Mouse (Mus musculus): Measurements from ENCODE around the gene Hoxd8. TPM values are rescaled to one million over a fixed set of nuclear protein-coding genes. Genes with fewer than 3 reads are reported as not detected.

The Hoxd8 gene
- total and polyA plus RNA-seq, 2 experiments from 2014 or later: 0.37 TPM; not detected in 1

- TF ChIP-seq CTCF (IDR thresholded peaks at IDR 0.05; ENCODE audit: low read depth): no peak
- peak overlapping the region; percentile 33 for H3K4me3 ChIP-seq (ENCODE audit: low read length)
- H3K27me3 ChIP-seq (ENCODE audit: insufficient read depth, low read length): peaks cover 67% of the 10 kb centered on the region
- peak overlapping the region; percentile 49 for H3K4me2 ChIP-seq (ENCODE audit: low read depth, low read length)
- no peaks in the 10 kb centered on the region for H3K4me1 ChIP-seq (ENCODE audit: insufficient read depth, low read length)
- ATAC-seq (no peak), DNase-seq (ENCODE audit: low spot score) (no peak)
- H3K27ac ChIP-seq: peak overlapping the region; percentile 84
- no peaks in the 10 kb centered on the region for H3K9me3 ChIP-seq (ENCODE audit: low read length)
- 2% methylated on average over 2 of the region's 2 CpGs for WGBS
- no peaks in the 10 kb centered on the region for H3K36me3 ChIP-seq (ENCODE audit: insufficient read depth, low read length)
- H3K9ac ChIP-seq (replicated peaks; ENCODE audit: low read length): peak overlapping the region; percentile 53; the same call in 1 of the 2 replicates
These were observed 35.0 kb downstream of the Hoxd8 start for GRCm38 (mm10) chr2:74739476-74739800.

- Histone ChIP-seq H3K27ac (peak overlapping the region; percentile 84), H3K4me3 (ENCODE audit: low read length) (peak overlapping the region; percentile 33), H3K9me3 (ENCODE audit: low read length) (no peaks in the 10 kb centered on the region), H3K4me2 (ENCODE audit: low read depth, low read length) (peak overlapping the region; percentile 49), H3K27me3 (ENCODE audit: insufficient read depth, low read length) (peaks cover 68% of the 10 kb centered on the region), H3K36me3 (ENCODE audit: insufficient read depth, low read length) (no peaks in the 10 kb centered on the region), H3K4me1 (ENCODE audit: insufficient read depth, low read length) (no peaks in the 10 kb centered on the region), H3K9ac (replicated peaks; ENCODE audit: low read length) (peak overlapping the region; percentile 49)
- 2% methylated on average over 14 of the region's 14 CpGs for WGBS
- ATAC-seq (no peak), DNase-seq (ENCODE audit: low spot score) (no peak)
- TF ChIP-seq CTCF (IDR thresholded peaks at IDR 0.05; ENCODE audit: low read depth): no peak
These were observed 35.5 kb downstream of the Hoxd8 start for GRCm38 (mm10) chr2:74739869-74740268.

- Histone ChIP-seq H3K9ac (replicated peaks; ENCODE audit: low read length) (peak overlapping the region; percentile 49), H3K27me3 (ENCODE audit: insufficient read depth, low read length) (peaks cover 74% of the 10 kb centered on the region), H3K4me3 (ENCODE audit: low read length) (peak overlapping the region; percentile 33), H3K27ac (peak overlapping the region; percentile 84), H3K4me1 (ENCODE audit: insufficient read depth, low read length) (no peaks in the 10 kb centered on the region), H3K9me3 (ENCODE audit: low read length) (no peaks in the 10 kb centered on the region), H3K4me2 (ENCODE audit: low read depth, low read length) (peak overlapping the region; percentile 49), H3K36me3 (ENCODE audit: insufficient read depth, low read length) (no peaks in the 10 kb centered on the region)
- ATAC-seq: 0 out of 2 replicates have a peak, but pooled peaks have one; percentile 39
- TF ChIP-seq CTCF (IDR thresholded peaks at IDR 0.05; ENCODE audit: low read depth): no peak
- WGBS: 1% methylated on average over 43 of the region's 43 CpGs
- peak; percentile 40 for DNase-seq (ENCODE audit: low spot score)
These were observed 36.1 kb downstream of the Hoxd8 start for GRCm38 (mm10) chr2:74740311-74741091.

GRCm38 (mm10) chr2:74741252-74741978 is 37.0 kb downstream of the Hoxd8 start:
- Histone ChIP-seq H3K4me3 (ENCODE audit: low read length) (no peak overlapping the region), H3K9ac (replicated peaks; ENCODE audit: low read length) (no peak overlapping the region), H3K36me3 (ENCODE audit: insufficient read depth, low read length) (no peaks in the 10 kb centered on the region), H3K9me3 (ENCODE audit: low read length) (no peaks in the 10 kb centered on the region), H3K27ac (no peak overlapping the region), H3K27me3 (ENCODE audit: insufficient read depth, low read length) (peaks cover 79% of the 10 kb centered on the region), H3K4me1 (ENCODE audit: insufficient read depth, low read length) (no peaks in the 10 kb centered on the region), H3K4me2 (ENCODE audit: low read depth, low read length) (no peak overlapping the region)
- ATAC-seq (no peak), DNase-seq (ENCODE audit: low spot score) (no peak)
- 32% methylated on average over 2 of the region's 3 CpGs for WGBS
- no peak for TF ChIP-seq CTCF (IDR thresholded peaks at IDR 0.05; ENCODE audit: low read depth)

GRCm38 (mm10) chr2:74741979-74742277 is 37.5 kb downstream of the Hoxd8 start:
- Histone ChIP-seq H3K4me3 (ENCODE audit: low read length) (no peak overlapping the region), H3K9me3 (ENCODE audit: low read length) (no peaks in the 10 kb centered on the region), H3K27ac (no peak overlapping the region), H3K4me2 (ENCODE audit: low read depth, low read length) (no peak overlapping the region), H3K27me3 (ENCODE audit: insufficient read depth, low read length) (peaks cover 81% of the 10 kb centered on the region), H3K36me3 (ENCODE audit: insufficient read depth, low read length) (no peaks in the 10 kb centered on the region), H3K9ac (replicated peaks; ENCODE audit: low read length) (no peak overlapping the region), H3K4me1 (ENCODE audit: insufficient read depth, low read length) (no peaks in the 10 kb centered on the region)
- no peak for DNase-seq (ENCODE audit: low spot score)
- no peak for ATAC-seq
- no peak for TF ChIP-seq CTCF (IDR thresholded peaks at IDR 0.05; ENCODE audit: low read depth)

- H3K4me2 ChIP-seq (ENCODE audit: low read depth, low read length): peak overlapping the region; percentile 51
- ATAC-seq: no peak
- H3K27ac ChIP-seq: peak overlapping the region; percentile 78; the same call in 1 of the 2 replicates
- H3K27me3 ChIP-seq (ENCODE audit: insufficient read depth, low read length): peaks cover 85% of the 10 kb centered on the region
- H3K9me3 ChIP-seq (ENCODE audit: low read length): no peaks in the 10 kb centered on the region
- peak overlapping the region; percentile 24; the same call in 1 of the 2 replicates for H3K4me3 ChIP-seq (ENCODE audit: low read length)
- DNase-seq (ENCODE audit: low spot score): peak; percentile 39
- H3K36me3 ChIP-seq (ENCODE audit: insufficient read depth, low read length): no peaks in the 10 kb centered on the region
- H3K4me1 ChIP-seq (ENCODE audit: insufficient read depth, low read length): no peaks in the 10 kb centered on the region
- H3K9ac ChIP-seq (replicated peaks; ENCODE audit: low read length): peak overlapping the region; percentile 24
- WGBS: 10% methylated on average over 6 of the region's 6 CpGs
- TF ChIP-seq CTCF (IDR thresholded peaks at IDR 0.05; ENCODE audit: low read depth): no peak
These were observed 41.3 kb downstream of the Hoxd8 start for GRCm38 (mm10) chr2:74745540-74746297.

Measured in hindbrain, postnatal 0 days (tissue).